Mouse (Mus musculus) myocyte (in vitro differentiated cells): ENCODE results near the gene Gm42674. TPM values are rescaled to one million over a fixed set of nuclear protein-coding genes. Genes with fewer than 3 reads are reported as not detected.

Experiments used
- H3K27me3 ChIP-seq: one replicate; pipeline ENCODE4 v1.6.1; 2011; ENCODE audit not compliant: control insufficient read depth, insufficient read depth, insufficient read length
- H3K36me3 ChIP-seq: one replicate; pipeline ENCODE4 v1.6.1; 2011; ENCODE audit not compliant: control insufficient read depth, insufficient read depth
- H3K4me2 ChIP-seq: one replicate; pipeline ENCODE4 v1.6.1; 2011; ENCODE audit warnings: low read depth, control low read depth
- H3K4me3 ChIP-seq: one replicate; pipeline ENCODE4 v1.5.1; 2011; ENCODE audit warnings: mild to moderate bottlenecking, control low read depth, moderate library complexity
- H3K79me2 ChIP-seq: one replicate; pipeline ENCODE4 v1.6.1; 2011; ENCODE audit not compliant: control insufficient read depth, insufficient read depth
- H3ac ChIP-seq: one replicate; pipeline ENCODE4 v1.6.1; 2011; ENCODE audit not compliant: control insufficient read depth, insufficient read length
- CEBPB ChIP-seq: IDR thresholded peaks from 2 replicates; pipeline ENCODE4 v1.6.1; 2011; ENCODE audit warnings: mild to moderate bottlenecking, moderate library complexity; ENCODE audit not compliant: poor library complexity, insufficient read depth, severe bottlenecking
- E2F4 ChIP-seq: IDR thresholded peaks from one replicate; pipeline ENCODE4 v1.6.1; 2011; ENCODE audit warnings: mild to moderate bottlenecking, control low read depth, moderate library complexity; ENCODE audit not compliant: insufficient read depth
- MAX ChIP-seq: IDR thresholded peaks from one replicate; pipeline ENCODE4 v1.6.1; 2011; ENCODE audit warnings: low read depth, mild to moderate bottlenecking, control low read depth
- MYOD1 ChIP-seq, 3 experiments: IDR thresholded peaks; one replicate each; pipeline ENCODE4 v1.6.1; 2011; ENCODE audit warnings: control low read depth in 2 of 3, low read depth in 2 of 3, mild to moderate bottlenecking in 2 of 3, moderate library complexity in 1 of 3; ENCODE audit not compliant: insufficient read length in 2 of 3, control insufficient read depth in 1 of 3
- MYOG ChIP-seq, 3 experiments: IDR thresholded peaks; one replicate each; pipeline ENCODE4 v1.6.1; 2011; ENCODE audit warnings: control low read depth in 2 of 3, low read depth in 2 of 3, mild to moderate bottlenecking in 2 of 3; ENCODE audit not compliant: insufficient read length in 2 of 3, control insufficient read depth in 1 of 3, insufficient read depth in 1 of 3
- POLR2A ChIP-seq: IDR thresholded peaks from one replicate; pipeline ENCODE4 v1.6.1; 2011; ENCODE audit warnings: low read depth, mild to moderate bottlenecking, control low read depth, moderate library complexity; ENCODE audit not compliant: insufficient read length
- POLR2AphosphoS2 ChIP-seq: IDR thresholded peaks from one replicate; pipeline ENCODE4 v1.6.1; 2011; ENCODE audit warnings: low read depth, control low read depth; ENCODE audit not compliant: insufficient read length
- REST ChIP-seq: IDR thresholded peaks from one replicate; pipeline ENCODE4 v1.6.1; 2011; ENCODE audit warnings: mild to moderate bottlenecking, control low read depth, moderate library complexity; ENCODE audit not compliant: insufficient read depth, insufficient read length
- SRF ChIP-seq: IDR thresholded peaks from one replicate; pipeline ENCODE4 v1.6.1; 2011; ENCODE audit warnings: low read depth; ENCODE audit not compliant: control insufficient read depth, insufficient read length
- TCF12 ChIP-seq: IDR thresholded peaks from one replicate; pipeline ENCODE4 v1.6.1; 2011; ENCODE audit warnings: mild to moderate bottlenecking, control low read depth; ENCODE audit not compliant: poor library complexity, insufficient read depth, severe bottlenecking
- TCF3 ChIP-seq: IDR thresholded peaks from one replicate; pipeline ENCODE4 v1.6.1; 2011; ENCODE audit warnings: low read depth, control low read depth; ENCODE audit not compliant: insufficient read length
- USF1 ChIP-seq: IDR thresholded peaks from one replicate; pipeline ENCODE4 v1.6.1; 2011; ENCODE audit warnings: low read depth, mild to moderate bottlenecking, control low read depth, moderate library complexity
- polyA plus RNA-seq: library from polyadenylated mRNA; unstranded; fragments of >200 nt; fragmentation: generic; extraction: Trizol; gene quantifications from one replicate; pipeline ENCODE4 v1.2.1, GENCODE M21; 2012; ENCODE audit warnings: missing spikeins

Gene Gm42674
- polyA plus RNA-seq, 1 experiment = 0.89 TPM

GRCm38 (mm10) chr3:90582156-90582555 is 19.5 kb upstream of the Gm42674 start:
- Histone ChIP-seq H3K27me3 (no peaks in the 10 kb centered on the region), H3ac (no peak overlapping the region), H3K4me2 (no peak overlapping the region), H3K79me2 (no peaks in the 10 kb centered on the region), H3K4me3 (no peak overlapping the region), H3K36me3 (no peaks in the 10 kb centered on the region)
- TF ChIP-seq E2F4 (no peak), POLR2A (no peak), REST (no peak), MYOD1 (IDR thresholded peaks at IDR 0.05; ENCODE audit: control insufficient read depth in 1 of 3, insufficient read length in 2 of 3, low read depth in 2 of 3) (no peak), MAX (no peak), POLR2AphosphoS2 (no peak), TCF12 (no peak), SRF (no peak), MYOG (IDR thresholded peaks at IDR 0.05; ENCODE audit: control insufficient read depth in 1 of 3, insufficient read depth in 1 of 3, insufficient read length in 2 of 3, low read depth in 2 of 3) (no peak), CEBPB (no peak), TCF3 (no peak), USF1 (no peak)

- no peaks in the 10 kb centered on the region for H3K79me2 ChIP-seq
- H3K4me2 ChIP-seq = no peak overlapping the region
- H3K27me3 ChIP-seq = no peaks in the 10 kb centered on the region
- no peak overlapping the region for H3K4me3 ChIP-seq
- no peak overlapping the region for H3ac ChIP-seq
- no peaks in the 10 kb centered on the region for H3K36me3 ChIP-seq
- no peak for TF ChIP-seq TCF3
- TF ChIP-seq MAX = no peak
- no peak for TF ChIP-seq USF1
- TF ChIP-seq MYOG (IDR thresholded peaks at IDR 0.05; ENCODE audit: control insufficient read depth in 1 of 3, insufficient read depth in 1 of 3, insufficient read length in 2 of 3, low read depth in 2 of 3) = no peak
- TF ChIP-seq MYOD1 (IDR thresholded peaks at IDR 0.05; ENCODE audit: control insufficient read depth in 1 of 3, insufficient read length in 2 of 3, low read depth in 2 of 3) = no peak
- TF ChIP-seq E2F4 = no peak
- no peak for TF ChIP-seq SRF
- TF ChIP-seq TCF12 = no peak
- no peak for TF ChIP-seq POLR2AphosphoS2
- no peak for TF ChIP-seq POLR2A
- TF ChIP-seq REST = no peak
- TF ChIP-seq CEBPB = no peak
Measured at GRCm38 (mm10) chr3:90582556-90582955, 19.1 kb upstream of the Gm42674 start.

GRCm38 (mm10) chr3:90583893-90584292 is 17.8 kb upstream of the Gm42674 start:
- no peak overlapping the region for H3K4me3 ChIP-seq
- H3K4me2 ChIP-seq = peak overlapping the region; percentile 35
- no peak overlapping the region for H3ac ChIP-seq
- H3K36me3 ChIP-seq = no peaks in the 10 kb centered on the region
- TF ChIP-seq MAX (no peak), SRF (no peak), POLR2AphosphoS2 (no peak), E2F4 (no peak), MYOD1 (IDR thresholded peaks at IDR 0.05; ENCODE audit: control insufficient read depth in 1 of 3, insufficient read length in 2 of 3, low read depth in 2 of 3) (no peak), CEBPB (no peak), MYOG (IDR thresholded peaks at IDR 0.05; ENCODE audit: control insufficient read depth in 1 of 3, insufficient read depth in 1 of 3, insufficient read length in 2 of 3, low read depth in 2 of 3) (no peak), TCF12 (no peak), REST (no peak), TCF3 (no peak), USF1 (no peak), POLR2A (no peak)
- no peaks in the 10 kb centered on the region for H3K27me3 ChIP-seq
- H3K79me2 ChIP-seq = no peaks in the 10 kb centered on the region

GRCm38 (mm10) chr3:90585595-90585994 is 16.1 kb upstream of the Gm42674 start:
- no peak overlapping the region for H3ac ChIP-seq
- no peaks in the 10 kb centered on the region for H3K36me3 ChIP-seq
- TF ChIP-seq SRF = no peak
- TF ChIP-seq POLR2A = peak; percentile 10
- TF ChIP-seq MYOG (IDR thresholded peaks at IDR 0.05; ENCODE audit: control insufficient read depth in 1 of 3, insufficient read depth in 1 of 3, insufficient read length in 2 of 3, low read depth in 2 of 3) = peak in 1 of 3 experiments; percentile 7
- peak in 1 of 3 experiments; percentile 53 for TF ChIP-seq MYOD1 (IDR thresholded peaks at IDR 0.05; ENCODE audit: control insufficient read depth in 1 of 3, insufficient read length in 2 of 3, low read depth in 2 of 3)
- no peak overlapping the region for H3K4me3 ChIP-seq
- H3K4me2 ChIP-seq = peak overlapping the region; percentile 85
- H3K27me3 ChIP-seq = no peaks in the 10 kb centered on the region
- H3K79me2 ChIP-seq = no peaks in the 10 kb centered on the region

- no peaks in the 10 kb centered on the region for H3K36me3 ChIP-seq
- TF ChIP-seq POLR2AphosphoS2 = no peak
- TF ChIP-seq E2F4 = no peak
- TF ChIP-seq TCF12 = no peak
- TF ChIP-seq REST = no peak
- TF ChIP-seq TCF3 = no peak
- TF ChIP-seq MAX = no peak
- TF ChIP-seq CEBPB = no peak
- no peak for TF ChIP-seq POLR2A
- TF ChIP-seq SRF = no peak
- no peak for TF ChIP-seq USF1
- no peak for TF ChIP-seq MYOG (IDR thresholded peaks at IDR 0.05; ENCODE audit: control insufficient read depth in 1 of 3, insufficient read depth in 1 of 3, insufficient read length in 2 of 3, low read depth in 2 of 3)
- no peak for TF ChIP-seq MYOD1 (IDR thresholded peaks at IDR 0.05; ENCODE audit: control insufficient read depth in 1 of 3, insufficient read length in 2 of 3, low read depth in 2 of 3)
- no peak overlapping the region for H3K4me3 ChIP-seq
- peak overlapping the region; percentile 85 for H3K4me2 ChIP-seq
- no peaks in the 10 kb centered on the region for H3K79me2 ChIP-seq
- H3K27me3 ChIP-seq = no peaks in the 10 kb centered on the region
- no peak overlapping the region for H3ac ChIP-seq
Measured at GRCm38 (mm10) chr3:90586016-90586643, 15.6 kb upstream of the Gm42674 start.
